Mouse (Mus musculus) CD8-positive naive resting alpha-beta T cell, adult 2 months (primary cell): ENCODE measurements at regions not wholly inside any gene's neighbourhood (a gene's known extent, or its start where the extent isn't known, plus 50 kb on each side); places are given as distances from the start of the nearest gene placed in this dataset.

ENCODE experiments used
- DNase-seq, 2 experiments: peaks; one replicate each; pipeline ENCODE4 v3.0.0; 2022; ENCODE audit warnings: low read depth in 2 of 2, low spot score in 2 of 2

- no peak for DNase-seq
Measured at GRCm38 (mm10) chr5:73872641-73873421, 195.4 kb downstream of the Usp46 start.

- no peak for DNase-seq
Measured at GRCm38 (mm10) chr5:73874770-73875169, 193.5 kb downstream of the Usp46 start.

- no peak for DNase-seq
Measured at GRCm38 (mm10) chr5:73875847-73876246, 192.4 kb downstream of the Usp46 start.

DNA sequence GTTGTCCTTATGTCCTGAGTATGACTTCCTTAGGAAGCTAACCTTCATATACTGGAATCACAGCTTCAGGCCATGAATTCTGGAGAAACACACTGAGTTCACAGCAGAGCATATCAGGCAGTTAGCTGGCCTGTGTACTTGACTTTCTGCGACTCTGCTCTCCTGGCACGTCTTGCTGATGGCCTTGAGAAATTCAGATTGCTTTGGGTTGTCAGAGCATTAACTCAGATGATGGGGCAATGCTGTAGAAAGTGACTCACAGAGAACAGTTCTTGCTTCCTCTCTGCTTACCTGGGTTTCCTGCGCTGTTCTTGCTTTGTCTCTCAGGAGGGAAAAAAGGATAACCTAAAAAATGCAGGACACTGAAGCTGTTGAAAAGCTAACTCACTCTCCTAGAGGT is 187.3 kb downstream of the Usp46 start:
- DNase-seq: no peak

DNA sequence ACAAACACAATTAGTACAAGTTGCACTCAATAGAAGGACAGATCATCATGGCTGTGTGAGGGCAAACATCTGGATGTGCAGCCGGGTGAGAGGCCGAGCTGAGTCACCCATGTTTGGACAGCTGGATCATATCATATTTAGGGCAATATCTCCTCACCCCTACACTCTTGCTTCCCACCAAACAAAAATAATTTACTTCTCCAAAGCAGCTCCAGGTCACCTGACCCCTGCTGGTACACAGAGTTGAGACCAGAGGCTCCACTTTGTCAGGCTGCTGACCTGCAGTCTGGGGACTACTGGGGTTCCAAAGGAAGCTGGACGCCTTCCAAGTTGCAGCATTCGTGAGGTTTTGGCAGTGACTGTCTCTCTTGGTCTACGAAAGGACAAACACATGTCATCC is 186.3 kb downstream of the Usp46 start:
- DNase-seq: no peak

DNA sequence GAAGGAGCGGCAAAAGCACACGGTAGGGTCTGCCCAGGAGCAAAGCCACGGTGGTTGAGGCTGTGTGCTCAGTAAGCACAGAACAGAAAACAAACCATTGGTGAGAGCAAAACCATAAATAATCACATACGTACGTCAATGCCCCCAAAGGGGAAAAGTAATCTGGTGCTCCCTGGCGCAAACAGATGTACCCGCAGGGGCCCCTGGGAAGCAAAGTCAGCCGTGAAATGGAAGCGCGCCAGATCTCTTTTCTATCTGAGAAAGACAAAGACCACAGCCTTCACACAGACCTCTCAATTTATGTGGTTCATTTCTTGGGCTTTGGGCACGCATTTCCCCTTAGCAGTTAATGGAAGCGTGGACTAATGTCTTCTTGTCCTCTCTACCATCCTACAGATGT is 183.2 kb downstream of the Usp46 start:
- DNase-seq: no peak

- DNase-seq: no peak
Measured at GRCm38 (mm10) chr5:73885691-73886090, 182.5 kb downstream of the Usp46 start.

DNA sequence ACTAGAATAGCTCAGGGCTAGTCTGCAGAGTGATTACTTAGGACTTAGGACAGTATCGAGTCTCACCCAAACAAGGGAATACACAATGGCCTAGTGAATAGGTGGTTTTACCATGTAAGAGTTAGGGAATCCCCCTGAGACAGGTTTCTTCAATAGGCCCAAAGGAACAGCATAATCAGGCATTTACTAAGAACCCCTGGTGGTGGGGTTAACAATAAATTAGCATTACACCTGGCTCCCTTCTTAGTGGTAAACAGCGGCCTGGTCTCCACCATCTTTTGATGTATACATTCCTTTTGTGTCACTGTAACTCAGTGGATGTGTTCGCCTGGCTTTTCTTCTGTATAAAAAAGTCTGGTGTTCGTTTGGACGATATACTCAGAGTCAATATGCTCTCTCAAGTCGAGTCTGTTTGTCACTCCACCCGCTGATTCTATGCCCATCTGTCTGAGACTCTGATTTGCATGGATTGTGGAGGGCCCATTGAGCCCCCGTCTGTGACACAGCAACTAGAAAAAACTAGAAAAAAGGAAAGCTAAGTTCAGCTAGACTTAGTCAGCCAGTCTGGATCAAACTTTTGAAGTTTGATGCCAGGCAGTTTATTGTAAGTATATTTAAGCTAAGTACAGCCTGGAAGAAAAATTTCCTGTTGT is 180.8 kb downstream of the Usp46 start:
- no peak for DNase-seq

DNA sequence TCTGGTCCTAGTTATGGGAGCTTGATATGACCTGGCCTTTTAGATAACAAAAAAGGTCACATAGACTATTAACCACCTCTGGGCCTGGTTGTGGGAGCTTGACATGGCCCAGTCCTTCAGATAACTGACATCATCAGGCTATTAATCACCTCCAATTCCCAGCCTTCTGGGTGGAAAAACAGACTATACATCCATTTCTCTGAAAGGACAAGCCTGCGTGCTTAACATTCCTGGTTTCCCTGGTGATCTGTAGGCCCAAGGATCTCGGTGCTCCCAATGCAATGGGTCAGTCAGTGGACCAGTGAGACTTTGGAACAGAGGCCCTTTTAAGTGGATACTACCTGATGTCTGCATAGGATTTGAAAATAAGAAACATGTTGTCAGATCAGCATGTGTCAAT is 179.8 kb downstream of the Usp46 start:
- DNase-seq: no peak

DNA sequence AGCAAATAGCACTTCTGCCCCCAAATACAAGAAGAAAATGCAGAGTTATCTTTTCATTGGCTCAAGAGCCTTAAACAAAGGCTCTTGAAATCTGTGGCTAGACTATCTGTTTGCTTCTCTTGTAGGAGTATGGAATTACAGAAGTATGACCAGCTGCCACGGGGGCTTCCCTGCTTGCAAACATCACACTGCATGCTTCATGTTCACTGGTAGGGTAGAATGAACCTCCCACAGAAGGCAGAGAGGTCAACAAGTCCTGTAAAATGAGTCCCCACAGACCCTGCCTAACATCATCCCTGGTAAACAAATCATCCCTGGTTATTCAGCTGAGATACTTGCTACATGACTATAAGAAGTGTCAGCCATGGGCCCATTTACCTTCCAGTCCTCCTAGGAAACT is 178.9 kb downstream of the Usp46 start:
- DNase-seq: no peak

DNA sequence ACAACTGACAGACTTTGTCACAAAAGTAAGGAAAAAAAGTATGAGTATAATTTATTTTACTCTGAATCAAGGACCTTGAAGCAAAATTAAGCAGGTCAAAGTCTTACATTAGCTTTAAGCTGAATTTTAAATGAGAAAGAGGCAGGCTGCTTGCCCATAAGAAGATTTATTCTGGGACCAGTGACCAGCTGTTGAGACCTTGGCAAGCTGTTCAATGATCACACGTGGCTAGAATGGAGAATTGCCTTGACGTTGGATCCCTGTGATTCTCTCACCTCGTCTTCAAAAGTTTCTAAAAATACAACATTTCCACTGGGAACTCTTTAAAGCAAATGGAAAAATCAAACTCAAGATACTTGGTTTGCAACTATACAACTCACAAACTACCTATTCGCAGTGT is 177.3 kb downstream of the Usp46 start:
- DNase-seq: no peak

GRCm38 (mm10) chr5:73891606-73892005 is 176.6 kb downstream of the Usp46 start:
- DNase-seq: no peak

GRCm38 (mm10) chr5:73892440-73893225 is 175.6 kb downstream of the Usp46 start:
- DNase-seq: no peak

- no peak for DNase-seq
Measured at GRCm38 (mm10) chr5:73895186-73895585, 173.0 kb downstream of the Usp46 start.

GRCm38 (mm10) chr5:73896785-73897184 is 171.4 kb downstream of the Usp46 start:
- no peak for DNase-seq

- no peak for DNase-seq
Measured at GRCm38 (mm10) chr5:73901651-73902050, 166.6 kb downstream of the Usp46 start.

DNA sequence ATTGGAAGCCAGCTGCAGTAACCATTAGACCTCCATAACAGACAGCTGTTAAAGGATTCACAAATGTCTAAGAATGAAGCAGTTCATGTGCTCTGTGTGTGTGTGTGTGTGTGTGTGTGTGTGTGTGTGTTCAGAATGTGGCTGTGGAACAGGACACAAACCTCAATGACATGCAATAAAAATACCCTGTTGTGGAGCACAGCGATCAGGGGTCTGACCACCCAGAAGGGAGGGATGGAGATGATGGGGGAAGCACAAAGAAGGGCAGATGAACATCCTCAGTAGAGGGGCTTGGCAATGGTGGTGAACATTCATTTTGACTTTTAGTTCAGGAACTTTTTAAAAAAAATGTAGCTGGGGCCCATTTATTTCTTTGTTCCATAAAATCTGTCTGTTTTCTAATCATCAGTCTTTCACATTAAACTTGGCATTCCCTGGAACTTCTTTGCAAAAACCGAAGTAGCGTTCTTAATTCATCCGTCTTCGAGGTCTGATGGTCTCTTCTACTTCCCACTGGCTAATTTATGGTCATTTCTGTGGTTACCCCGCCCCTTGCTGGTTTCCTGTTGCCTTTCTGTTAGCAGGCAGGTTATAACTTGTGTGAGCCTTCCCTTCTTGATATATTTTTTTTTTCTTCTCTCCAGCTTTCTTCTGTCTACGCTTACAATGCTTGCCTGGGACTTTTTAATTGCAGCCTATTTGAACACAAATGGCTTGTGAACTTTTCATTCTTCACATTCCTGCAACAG is 165.6 kb downstream of the Usp46 start:
- no peak for DNase-seq

DNA sequence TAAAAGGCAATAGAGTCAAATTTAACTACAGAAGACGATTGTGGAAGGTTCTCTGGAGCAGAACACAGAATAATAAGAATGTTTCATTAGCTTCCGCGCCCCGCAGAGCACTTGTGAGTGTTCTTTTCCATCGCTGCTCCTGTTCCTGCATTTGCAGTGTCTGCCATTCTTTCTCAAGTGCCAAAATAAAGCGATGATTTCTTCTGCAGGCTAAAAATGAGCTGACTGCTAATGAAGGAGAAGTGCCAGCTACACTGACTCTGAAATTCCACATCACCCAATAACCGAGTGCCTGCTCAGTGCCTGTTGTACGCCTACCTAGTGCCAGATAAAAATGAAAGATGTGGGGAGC is 165.0 kb downstream of the Usp46 start:
- no peak for DNase-seq

- DNase-seq: no peak
Measured at GRCm38 (mm10) chr5:73904146-73904811, 164.0 kb downstream of the Usp46 start.

DNA sequence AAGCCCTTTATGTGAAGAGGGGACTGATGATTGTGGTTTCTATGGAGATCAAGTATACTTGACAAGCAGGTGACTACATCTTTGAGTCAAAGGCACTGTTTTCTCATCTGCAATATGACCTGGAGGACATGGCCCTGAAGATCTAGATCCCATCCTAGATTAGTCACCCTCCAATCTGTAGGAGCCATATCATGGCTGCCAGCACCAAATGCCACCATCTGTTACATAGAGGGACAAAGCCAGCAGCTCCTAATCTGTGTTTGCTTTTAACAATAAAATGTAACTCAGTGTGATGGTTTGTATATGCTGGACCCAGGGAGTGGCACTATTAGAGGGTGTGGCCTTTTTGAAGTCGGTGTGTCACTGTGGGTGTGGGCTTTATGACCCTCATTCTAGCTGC is 156.1 kb downstream of the Usp46 start:
- DNase-seq: no peak

- DNase-seq: no peak
Measured at GRCm38 (mm10) chr5:73913116-73913515, 155.1 kb downstream of the Usp46 start.
